Mouse (Mus musculus): ENCODE measurements at regions not wholly inside any gene's neighbourhood (a gene's known extent, or its start where the extent isn't known, plus 50 kb on each side); places are given as distances from the start of the nearest gene placed in this dataset.

DNA sequence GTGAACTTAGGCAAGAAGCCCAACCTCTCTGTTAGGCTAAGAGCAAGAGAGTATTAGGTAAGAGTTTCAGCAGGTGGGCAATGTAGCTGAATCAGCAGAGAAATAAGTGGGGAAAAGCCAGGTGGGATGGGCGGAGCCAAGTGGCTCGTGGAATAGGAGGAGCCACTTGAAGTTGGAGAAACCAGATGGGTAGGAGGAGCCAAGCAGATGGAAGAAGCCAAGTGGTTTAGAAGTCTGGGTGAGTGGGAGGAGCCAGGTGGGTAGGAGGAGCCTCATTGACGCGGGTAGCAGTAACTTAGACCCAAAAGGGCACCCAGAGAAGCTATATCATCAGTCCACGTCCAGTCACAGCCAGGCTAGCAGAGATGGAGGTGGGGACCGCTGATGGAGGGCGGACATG is 160.1 kb downstream of the Ptpru start:
- TF ChIP-seq GATA1 (IDR thresholded peaks at IDR 0.05; ENCODE audit: low read length), result no peak
- TF ChIP-seq TAL1 (IDR thresholded peaks at IDR 0.05; ENCODE audit: low read length), result no peak

Data from erythroblast, embryonic 14.5 days (primary cell).